Mouse (Mus musculus): Measurements from ENCODE around the gene Napa. TPM values are rescaled to one million over a fixed set of nuclear protein-coding genes. Genes with fewer than 3 reads are reported as not detected.

Napa gene
- polyA plus RNA-seq, 1 experiment from 2014 or later: 216 TPM

DNA sequence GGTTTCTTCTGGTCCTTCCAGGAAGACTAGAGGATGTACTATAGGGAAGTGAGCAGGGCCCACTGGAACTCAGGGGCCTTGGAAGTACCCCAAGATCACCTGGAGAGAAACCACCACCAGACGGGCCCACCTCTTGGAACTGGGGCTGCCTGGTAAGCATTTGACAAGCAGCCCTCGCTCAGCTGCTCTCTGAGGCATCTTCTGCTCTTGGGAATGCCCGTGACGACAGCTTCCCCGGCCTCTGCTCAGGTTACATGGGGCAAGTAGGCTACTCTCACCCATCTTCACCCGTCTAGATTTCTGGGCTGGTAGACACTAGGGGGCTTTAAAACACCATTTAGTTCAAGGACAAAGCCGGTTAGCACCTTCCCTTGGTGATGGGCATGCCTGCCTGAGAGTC lies 2.8 kb downstream of the Napa start:
- Histone ChIP-seq H3K4me2 (no peak overlapping the region), H3K4me1 (peaks cover 40% of the 10 kb centered on the region), H3K36me3 (peaks cover 40% of the 10 kb centered on the region), H3K9me3 (no peaks in the 10 kb centered on the region), H3K27me3 (no peaks in the 10 kb centered on the region), H3K4me3 (no peak overlapping the region), H3K9ac (no peak overlapping the region), H3K27ac (no peak overlapping the region)
- WGBS: 65% methylated on average over 7 of the region's 7 CpGs
- no peak for ATAC-seq (ENCODE audit: insufficient number of reproducible peaks, insufficient read depth, low FRiP score, low TSS enrichment, low read depth)

- Histone ChIP-seq H3K9me3 (no peaks in the 10 kb centered on the region), H3K4me2 (no peak overlapping the region), H3K9ac (peak overlapping the region; percentile 12; the same call in 1 of the 2 replicates), H3K36me3 (peaks cover 40% of the 10 kb centered on the region), H3K4me3 (no peak overlapping the region), H3K27ac (no peak overlapping the region), H3K27me3 (no peaks in the 10 kb centered on the region), H3K4me1 (peaks cover 40% of the 10 kb centered on the region)
- ATAC-seq (ENCODE audit: insufficient number of reproducible peaks, insufficient read depth, low FRiP score, low TSS enrichment, low read depth): no peak
- 69% methylated on average over 15 of the region's 15 CpGs for WGBS
Observed at GRCm38 (mm10) chr7:16101726-16102475, 3.6 kb downstream of the Napa start.

GRCm38 (mm10) chr7:16102686-16103226 lies 4.5 kb downstream of the Napa start:
- Histone ChIP-seq H3K4me2 (no peak overlapping the region), H3K4me3 (no peak overlapping the region), H3K27ac (no peak overlapping the region), H3K9ac (0 out of 2 replicates have a peak overlapping the region, but pooled peaks have one; percentile 11), H3K36me3 (peaks cover 48% of the 10 kb centered on the region), H3K27me3 (no peaks in the 10 kb centered on the region), H3K9me3 (no peaks in the 10 kb centered on the region), H3K4me1 (peaks cover 37% of the 10 kb centered on the region)
- WGBS: 90% methylated on average over 5 of the region's 5 CpGs
- ATAC-seq (ENCODE audit: insufficient number of reproducible peaks, insufficient read depth, low FRiP score, low TSS enrichment, low read depth): no peak

- H3K27me3 ChIP-seq: no peaks in the 10 kb centered on the region
- WGBS: 57% methylated on average over 6 of the region's 6 CpGs
- no peak overlapping the region for H3K4me3 ChIP-seq
- H3K9me3 ChIP-seq: no peaks in the 10 kb centered on the region
- H3K27ac ChIP-seq: no peak overlapping the region
- H3K36me3 ChIP-seq: peaks cover 58% of the 10 kb centered on the region
- no peak for ATAC-seq (ENCODE audit: insufficient number of reproducible peaks, insufficient read depth, low FRiP score, low TSS enrichment, low read depth)
- peaks cover 37% of the 10 kb centered on the region for H3K4me1 ChIP-seq
- H3K9ac ChIP-seq: peak overlapping the region; percentile 49; the same call in 1 of the 2 replicates
- H3K4me2 ChIP-seq: no peak overlapping the region
Observed at GRCm38 (mm10) chr7:16103760-16104159, 5.5 kb downstream of the Napa start.

DNA sequence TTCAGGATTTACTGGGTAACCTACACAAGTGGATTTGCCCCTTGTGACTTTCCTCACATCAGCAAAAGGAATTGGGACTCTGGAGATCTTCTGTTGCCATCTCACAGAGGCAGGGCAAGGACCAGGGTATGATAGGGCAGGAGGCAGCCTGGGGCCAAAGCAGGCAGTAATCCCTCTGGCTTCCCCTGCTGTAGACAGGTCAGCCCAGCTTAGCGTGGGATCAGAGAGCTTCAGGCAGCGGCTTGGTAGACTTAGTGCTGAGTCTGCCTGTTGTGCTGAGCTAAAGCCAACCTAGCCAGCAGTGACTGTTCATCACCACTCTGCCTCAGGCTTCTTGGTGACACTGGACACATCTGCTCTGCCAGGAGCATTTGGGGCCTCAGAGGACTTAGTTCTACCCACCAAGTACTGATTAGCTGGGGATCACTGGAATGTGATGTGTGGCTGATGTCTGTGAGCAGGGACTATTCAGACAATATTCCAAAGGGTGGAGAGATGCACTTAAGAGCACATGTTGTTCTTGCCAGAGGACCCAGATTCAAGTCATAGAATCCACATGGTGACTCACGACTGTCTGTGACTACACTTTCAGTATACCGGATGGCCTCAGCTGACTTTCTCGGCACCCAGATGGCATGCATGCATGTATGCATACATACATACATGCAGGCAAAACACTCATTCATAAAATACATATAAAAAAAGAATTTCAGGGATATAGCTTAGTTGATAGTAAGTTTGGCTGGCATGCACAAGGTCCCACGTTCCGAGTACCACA lies 6.5 kb downstream of the Napa start:
- no peaks in the 10 kb centered on the region for H3K27me3 ChIP-seq
- peaks cover 68% of the 10 kb centered on the region for H3K36me3 ChIP-seq
- H3K27ac ChIP-seq: no peak overlapping the region
- H3K4me1 ChIP-seq: peaks cover 29% of the 10 kb centered on the region
- no peak overlapping the region for H3K4me3 ChIP-seq
- ATAC-seq (ENCODE audit: insufficient number of reproducible peaks, insufficient read depth, low FRiP score, low TSS enrichment, low read depth): no peak
- H3K4me2 ChIP-seq: no peak overlapping the region
- H3K9me3 ChIP-seq: no peaks in the 10 kb centered on the region
- H3K9ac ChIP-seq: no peak overlapping the region
- 89% methylated on average over 7 of the region's 7 CpGs for WGBS

DNA sequence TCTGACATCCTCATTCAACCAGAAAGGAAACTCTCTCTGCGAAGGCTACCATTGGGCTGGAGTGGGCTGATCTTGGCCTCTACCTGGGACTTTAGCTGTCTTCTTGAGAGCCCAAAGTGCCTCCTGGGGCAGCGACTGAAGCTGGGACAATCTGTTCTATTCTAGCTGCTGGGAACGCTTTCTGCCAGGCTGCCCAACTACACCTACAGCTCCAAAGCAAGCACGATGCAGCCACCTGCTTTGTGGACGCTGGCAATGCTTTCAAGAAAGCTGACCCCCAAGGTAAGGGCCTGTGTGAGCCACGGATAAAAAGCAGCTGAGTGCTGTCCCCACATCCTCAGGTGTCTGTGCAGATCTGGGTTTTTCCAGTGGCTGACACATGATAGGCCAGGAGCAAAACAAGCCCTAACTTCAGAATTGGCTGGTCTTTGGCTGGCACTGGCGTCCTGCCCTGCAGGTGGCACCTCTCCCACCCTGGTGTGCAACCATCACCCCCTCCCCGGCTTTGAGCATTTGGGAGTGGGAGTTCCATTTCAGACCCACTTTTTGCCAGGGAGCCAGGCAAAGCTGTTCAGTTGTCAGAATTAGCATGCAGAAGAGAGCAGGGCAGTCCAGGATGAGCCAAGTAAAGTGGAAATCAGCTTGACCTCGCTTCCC lies 10.8 kb downstream of the Napa start:
- Histone ChIP-seq H3K9me3 (no peaks in the 10 kb centered on the region), H3K4me3 (no peak overlapping the region), H3K9ac (no peak overlapping the region), H3K27me3 (no peaks in the 10 kb centered on the region), H3K4me1 (no peaks in the 10 kb centered on the region; the same call in 1 of the 2 replicates), H3K27ac (no peak overlapping the region), H3K4me2 (no peak overlapping the region), H3K36me3 (peaks cover 88% of the 10 kb centered on the region)
- no peak for ATAC-seq (ENCODE audit: insufficient number of reproducible peaks, insufficient read depth, low FRiP score, low TSS enrichment, low read depth)
- WGBS: 86% methylated on average over 9 of the region's 9 CpGs

- no peak for ATAC-seq (ENCODE audit: insufficient number of reproducible peaks, insufficient read depth, low FRiP score, low TSS enrichment, low read depth)
- no peaks in the 10 kb centered on the region for H3K27me3 ChIP-seq
- no peak overlapping the region for H3K9ac ChIP-seq
- H3K36me3 ChIP-seq: peaks cover 89% of the 10 kb centered on the region
- no peaks in the 10 kb centered on the region for H3K9me3 ChIP-seq
- no peaks in the 10 kb centered on the region for H3K4me1 ChIP-seq
- H3K27ac ChIP-seq: no peak overlapping the region
- 90% methylated on average over 8 of the region's 8 CpGs for WGBS
- H3K4me2 ChIP-seq: no peak overlapping the region
- no peak overlapping the region for H3K4me3 ChIP-seq
Observed at GRCm38 (mm10) chr7:16110158-16110557, 11.9 kb downstream of the Napa start.

- 92% methylated on average over 7 of the region's 7 CpGs for WGBS
- Histone ChIP-seq H3K4me2 (no peak overlapping the region), H3K9me3 (no peaks in the 10 kb centered on the region), H3K36me3 (peaks cover 96% of the 10 kb centered on the region), H3K4me1 (no peaks in the 10 kb centered on the region), H3K27ac (no peak overlapping the region), H3K27me3 (no peaks in the 10 kb centered on the region), H3K9ac (no peak overlapping the region), H3K4me3 (no peak overlapping the region)
- no peak for ATAC-seq (ENCODE audit: insufficient number of reproducible peaks, insufficient read depth, low FRiP score, low TSS enrichment, low read depth)
Observed at GRCm38 (mm10) chr7:16111284-16112090, 13.2 kb downstream of the Napa start.

- Histone ChIP-seq H3K9me3 (no peaks in the 10 kb centered on the region), H3K27ac (no peak overlapping the region), H3K4me2 (no peak overlapping the region), H3K36me3 (peaks cover 66% of the 10 kb centered on the region), H3K4me1 (peaks cover 7% of the 10 kb centered on the region), H3K9ac (no peak overlapping the region), H3K27me3 (no peaks in the 10 kb centered on the region), H3K4me3 (no peak overlapping the region)
- ATAC-seq (ENCODE audit: insufficient number of reproducible peaks, insufficient read depth, low FRiP score, low TSS enrichment, low read depth): no peak
- 92% methylated on average over 7 of the region's 7 CpGs for WGBS
Observed at GRCm38 (mm10) chr7:16116418-16116817, 18.2 kb downstream of the Napa start.

GRCm38 (mm10) chr7:16117100-16117499 lies 18.8 kb downstream of the Napa start:
- no peaks in the 10 kb centered on the region for H3K27me3 ChIP-seq
- H3K4me2 ChIP-seq: no peak overlapping the region
- peaks cover 59% of the 10 kb centered on the region for H3K36me3 ChIP-seq
- 85% methylated on average over 3 of the region's 3 CpGs for WGBS
- H3K9me3 ChIP-seq: no peaks in the 10 kb centered on the region
- peaks cover 7% of the 10 kb centered on the region for H3K4me1 ChIP-seq
- no peak overlapping the region for H3K27ac ChIP-seq
- no peak overlapping the region for H3K4me3 ChIP-seq
- no peak overlapping the region for H3K9ac ChIP-seq
- ATAC-seq (ENCODE audit: insufficient number of reproducible peaks, insufficient read depth, low FRiP score, low TSS enrichment, low read depth): no peak

Data from embryonic facial prominence, embryonic 13.5 days (tissue).